Mouse (Mus musculus) fat pad, adult 2 months (tissue): ENCODE results near the gene Ephb2.

Experiments used
- DNase-seq: peaks from one replicate; pipeline ENCODE4 v3.0.0-alpha.2; 2011; ENCODE audit warnings: low read depth, low spot score; ENCODE audit errors: extremely low read depth

The Ephb2 gene

DNA sequence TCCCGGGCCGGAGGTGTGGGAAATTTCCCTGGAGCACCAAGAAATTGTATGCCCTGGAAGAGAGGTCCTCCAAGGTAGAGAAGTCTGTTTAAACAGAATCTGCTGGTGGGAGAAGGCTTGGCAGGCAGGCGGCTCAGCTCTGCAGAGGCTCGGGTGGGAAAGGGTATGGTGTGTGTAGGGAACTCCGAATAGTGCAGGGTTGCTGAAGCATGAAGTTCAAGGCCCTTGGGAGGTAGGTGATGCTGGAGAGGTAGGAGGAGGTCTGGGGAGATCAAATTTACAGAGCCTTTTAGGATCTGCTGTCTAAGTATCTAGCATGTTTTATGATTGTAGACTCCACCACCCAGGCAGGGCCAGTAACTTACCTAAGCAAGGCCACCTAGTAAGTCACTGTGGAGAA lies 130.7 kb downstream of the Ephb2 start:
- no peak for DNase-seq

DNA sequence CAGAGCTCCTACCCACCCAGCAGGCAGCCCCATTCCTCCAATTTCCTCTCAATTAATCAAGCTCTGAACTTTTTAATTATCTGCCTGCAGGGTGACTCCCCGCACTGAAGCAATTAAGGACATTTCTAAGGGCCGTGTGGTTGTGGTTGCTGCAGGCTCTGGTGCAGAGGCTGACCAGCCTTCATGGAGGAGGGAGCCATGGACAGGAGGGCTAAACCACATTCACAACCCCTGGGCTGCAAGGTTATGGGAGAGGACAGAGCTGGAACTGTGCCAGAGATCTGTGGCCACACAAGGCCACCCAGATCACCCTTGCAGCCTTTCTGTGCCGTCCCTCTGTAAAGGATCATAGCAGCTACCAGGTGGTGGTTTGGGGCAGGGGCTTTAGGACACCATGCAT lies 131.2 kb downstream of the Ephb2 start:
- no peak for DNase-seq

DNA sequence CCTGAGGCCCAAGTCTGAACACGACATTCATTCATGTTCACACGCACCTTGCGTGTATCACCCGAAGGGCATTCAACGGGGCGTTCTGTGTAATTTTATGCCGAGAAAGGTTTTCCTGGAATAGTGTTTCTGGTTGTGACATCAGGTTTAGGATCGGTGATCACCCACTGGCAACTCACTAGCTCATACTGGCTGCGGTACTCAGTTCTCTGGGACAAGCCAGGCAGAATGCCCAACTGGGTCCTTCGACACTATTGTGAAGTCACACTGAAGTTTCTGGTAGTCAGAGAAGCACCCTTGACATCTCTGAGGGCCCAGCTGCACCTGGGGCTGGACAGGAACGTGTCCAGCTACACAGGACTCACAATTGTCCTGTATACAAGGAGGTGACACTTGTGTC lies 132.4 kb downstream of the Ephb2 start:
- no peak for DNase-seq

DNA sequence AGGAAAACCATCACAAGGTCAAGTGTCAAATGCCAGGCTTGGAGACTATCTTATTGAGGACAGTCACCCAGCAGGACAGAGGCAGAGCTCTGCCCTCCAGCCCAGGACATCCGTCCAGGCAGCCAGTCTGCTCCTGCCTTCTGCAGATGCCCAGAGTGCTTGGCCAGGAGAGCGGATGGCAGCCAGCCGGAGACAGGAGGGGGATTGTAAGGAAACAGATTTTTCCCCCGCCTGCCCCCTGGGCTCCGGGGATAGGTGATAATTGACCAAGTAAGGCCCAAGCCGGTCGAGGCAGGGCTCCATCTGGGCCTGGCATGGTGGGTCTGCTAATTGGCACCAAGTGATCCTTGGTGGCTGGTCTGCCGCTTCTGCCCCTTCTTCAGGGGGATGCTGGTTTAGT lies 133.3 kb downstream of the Ephb2 start:
- no peak for DNase-seq

DNA sequence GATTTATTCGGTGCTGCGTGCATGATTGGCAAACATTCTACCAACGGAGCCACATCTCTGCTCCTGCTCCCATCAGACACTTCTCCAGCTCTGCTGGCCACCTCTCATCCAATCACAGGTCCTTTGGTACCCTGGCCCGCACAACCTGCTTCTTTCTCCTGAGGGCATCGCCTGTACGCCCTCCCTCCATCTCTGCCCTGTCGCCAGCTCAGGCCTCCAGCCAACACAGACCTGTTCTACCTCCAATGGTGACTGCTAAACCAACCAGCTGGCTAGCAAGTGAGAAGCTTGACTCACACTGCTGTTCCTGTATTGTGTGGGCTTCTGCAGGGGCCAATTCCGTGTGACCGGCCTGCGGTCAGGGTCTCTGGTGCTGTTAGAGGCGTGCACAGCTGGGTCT lies 134.6 kb downstream of the Ephb2 start:
- no peak for DNase-seq

DNA sequence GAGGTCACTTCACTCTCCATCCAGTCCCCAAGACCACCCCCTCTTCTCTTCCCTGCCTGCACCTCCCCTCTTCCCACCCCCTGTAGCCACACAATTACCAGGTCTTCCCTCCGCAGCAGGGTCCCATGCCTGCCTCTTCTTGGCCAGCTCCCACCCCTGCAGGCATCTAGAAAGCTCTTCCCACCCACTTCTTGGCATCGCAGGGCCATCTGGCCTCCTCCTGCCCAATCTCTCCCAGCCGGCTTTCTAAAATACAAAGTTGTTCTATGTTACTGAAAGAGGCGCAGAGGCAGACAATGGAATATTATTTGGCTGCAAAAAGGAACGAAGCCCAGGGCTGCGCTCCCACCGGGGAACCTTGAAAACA lies 136.7 kb downstream of the Ephb2 start:
- DNase-seq = no peak

DNA sequence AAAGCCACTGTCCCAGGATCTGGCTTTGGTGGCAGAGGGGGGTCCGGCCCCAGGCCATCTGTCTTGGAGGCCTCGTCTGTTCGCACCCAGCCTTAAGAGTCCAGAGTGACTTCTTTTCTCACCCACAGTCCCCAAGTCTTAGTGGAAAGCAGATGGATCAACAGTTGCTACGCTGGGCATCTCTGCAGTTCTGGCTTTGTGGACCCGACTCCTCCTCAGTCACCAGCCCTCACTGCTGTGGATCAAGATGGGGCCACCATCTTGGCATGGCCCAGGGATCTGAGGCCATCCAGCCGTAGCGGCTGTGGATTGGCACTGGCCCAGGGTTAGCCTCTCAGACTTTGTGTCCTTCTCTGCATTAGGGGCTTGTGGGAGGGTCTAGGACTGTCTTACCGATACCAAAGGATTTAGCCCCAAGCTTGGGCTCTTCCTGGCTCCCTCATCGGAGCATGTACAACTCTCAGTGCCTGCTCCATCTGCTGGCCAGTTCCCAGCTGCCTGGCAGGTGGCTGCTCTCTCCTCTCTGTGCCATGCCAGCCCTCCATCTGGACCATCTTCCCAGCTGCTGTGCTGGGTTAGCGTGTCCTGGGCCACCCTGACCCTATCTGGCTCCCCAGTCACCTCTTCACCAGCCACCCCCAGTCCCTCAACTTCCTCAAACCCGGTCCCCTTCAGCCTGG lies 137.2 kb downstream of the Ephb2 start:
- DNase-seq = no peak

DNA sequence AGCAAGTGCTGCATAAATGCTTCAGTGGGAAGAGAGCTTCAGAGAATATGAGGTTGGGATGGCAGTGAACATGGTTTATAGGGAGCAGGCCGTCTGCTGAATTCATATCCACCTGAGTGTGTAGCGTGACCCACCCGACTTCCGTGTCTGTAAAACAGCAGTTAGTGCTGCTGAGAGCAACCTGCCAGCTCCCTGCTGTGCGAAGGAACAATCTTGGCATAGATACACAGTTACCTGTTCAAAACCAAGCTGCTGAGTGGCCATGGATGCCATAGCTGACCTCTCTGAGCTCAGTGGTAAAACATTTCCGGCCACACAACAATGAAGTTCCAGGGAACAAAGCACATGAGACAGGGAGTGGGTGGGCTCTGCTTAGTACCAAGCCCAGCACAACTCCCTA lies 138.5 kb downstream of the Ephb2 start:
- DNase-seq = no peak

DNA sequence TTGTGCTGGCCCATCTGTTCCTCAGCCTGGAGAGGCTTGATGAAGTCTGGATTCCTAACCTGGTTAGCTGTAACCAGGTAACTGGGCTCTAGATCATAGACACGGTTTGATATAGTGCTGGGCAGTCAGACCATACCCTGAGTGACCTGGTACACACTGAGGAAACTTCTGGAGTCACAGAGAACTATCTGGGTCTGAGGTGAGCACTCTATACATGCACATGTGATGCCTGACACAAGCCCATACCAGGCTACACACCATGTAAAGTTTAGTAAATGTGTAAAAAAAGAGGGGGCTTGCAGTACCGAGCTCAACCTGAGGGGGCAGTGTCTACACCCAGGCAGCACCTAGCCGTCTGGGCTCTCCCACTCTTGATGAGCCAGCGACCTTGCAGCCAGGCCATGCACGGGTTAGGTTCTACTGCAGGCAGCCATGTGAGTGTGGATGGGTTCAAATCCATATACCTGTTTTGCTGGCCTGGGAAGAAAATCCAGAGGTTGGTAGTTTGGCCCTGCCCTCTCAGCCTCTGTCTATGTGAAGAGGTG lies 139.3 kb downstream of the Ephb2 start:
- DNase-seq = no peak

DNA sequence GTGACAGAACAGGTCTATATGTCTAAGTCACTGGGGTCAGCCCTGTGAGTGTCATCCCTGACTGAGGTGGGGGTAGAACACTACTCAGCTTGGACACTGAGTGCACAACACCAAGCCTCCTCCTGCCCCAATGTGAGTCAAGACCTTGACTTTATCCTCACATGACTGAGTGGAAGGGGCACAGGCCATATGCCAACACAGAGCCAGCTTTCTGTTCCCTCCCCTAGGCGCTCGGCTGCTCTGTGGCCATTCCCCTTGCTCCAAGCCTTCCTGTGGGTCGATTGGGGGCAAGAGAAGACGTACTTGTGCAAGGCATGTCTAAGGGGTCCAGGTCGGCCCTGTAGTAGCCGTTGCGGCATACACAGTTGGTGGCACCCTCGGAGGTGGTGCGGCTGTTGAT lies 140.1 kb downstream of the Ephb2 start:
- DNase-seq = no peak

DNA sequence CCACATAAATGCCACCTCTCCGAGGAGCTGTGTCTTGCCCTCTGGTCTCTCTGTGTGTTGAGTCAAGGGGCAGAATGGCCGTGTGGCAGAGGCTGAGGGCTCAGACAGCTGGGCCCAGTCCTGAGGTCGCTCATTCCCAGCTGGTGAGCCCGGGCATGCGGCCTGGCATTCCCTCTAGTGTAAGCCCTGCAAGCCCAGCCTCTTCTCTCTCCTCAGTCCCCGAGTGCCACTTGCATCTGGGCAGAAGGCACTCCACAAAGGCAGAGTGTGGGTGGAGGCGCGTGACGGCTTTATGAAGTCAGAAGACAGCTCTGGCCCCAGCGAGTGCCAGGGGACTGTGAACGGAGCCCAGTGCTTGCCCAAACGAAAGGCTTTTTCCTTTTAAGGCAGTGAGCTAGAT lies 145.8 kb downstream of the Ephb2 start:
- DNase-seq = no peak

DNA sequence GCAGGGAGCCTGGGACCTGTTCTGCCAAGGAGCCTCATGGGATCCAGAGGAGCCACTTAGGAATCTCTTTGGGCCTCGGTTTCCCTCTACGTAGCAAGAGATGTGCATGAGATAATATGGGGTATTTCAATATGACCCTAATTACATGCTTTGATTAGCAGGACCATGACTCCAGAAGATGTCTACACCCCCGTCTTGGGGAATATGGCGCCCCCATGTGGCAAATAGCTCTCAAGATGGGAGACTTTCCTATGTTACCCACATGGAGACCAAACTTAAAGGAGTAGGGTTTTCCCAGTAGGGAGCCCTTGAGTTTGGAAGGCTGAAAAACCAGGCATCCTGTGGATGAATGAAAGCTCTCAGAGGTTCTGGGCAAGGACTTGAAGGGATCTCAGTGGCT lies 147.7 kb downstream of the Ephb2 start:
- no peak for DNase-seq

DNA sequence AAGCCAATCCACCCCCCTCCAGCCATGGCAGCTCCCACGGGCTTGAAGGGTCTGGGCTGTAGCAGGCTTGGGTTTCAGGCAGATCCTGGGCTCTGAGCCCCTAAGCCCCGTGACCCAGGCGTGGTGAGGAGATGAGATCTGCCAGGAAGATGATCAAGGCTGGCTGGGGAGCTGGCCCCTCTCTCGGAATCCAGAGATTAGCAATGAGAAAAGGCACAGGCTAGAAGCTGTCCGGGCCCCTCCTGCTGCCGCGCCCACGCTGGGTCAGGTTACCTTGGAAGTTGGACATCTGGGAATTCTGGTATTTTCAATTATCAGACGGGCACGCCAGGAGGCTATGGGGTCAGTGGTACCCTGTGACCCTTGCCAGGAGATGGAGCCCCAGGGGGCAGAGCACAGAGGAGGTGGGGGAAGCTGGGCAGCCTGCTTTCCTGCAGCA lies 150.3 kb downstream of the Ephb2 start:
- no peak for DNase-seq

DNA sequence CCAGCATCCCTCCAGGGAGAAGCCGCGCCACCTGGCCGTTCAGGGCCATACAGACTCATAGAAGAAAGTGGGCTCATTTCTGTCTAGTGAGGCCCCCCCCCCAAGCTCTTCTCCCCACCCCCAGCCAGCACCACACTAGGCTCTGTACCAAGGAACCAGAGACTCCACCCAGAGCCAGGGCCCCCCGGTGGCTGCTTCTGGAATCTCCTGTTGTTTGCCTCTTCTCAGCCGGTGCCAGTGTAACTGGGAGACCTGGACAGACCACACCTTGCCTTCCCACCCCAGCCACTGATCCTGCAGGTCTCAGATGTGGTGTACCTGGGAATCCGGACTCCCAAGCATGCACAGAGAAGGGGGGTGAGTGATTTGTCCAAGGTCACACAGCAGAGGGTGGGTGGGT lies 151.3 kb downstream of the Ephb2 start:
- DNase-seq = no peak

DNA sequence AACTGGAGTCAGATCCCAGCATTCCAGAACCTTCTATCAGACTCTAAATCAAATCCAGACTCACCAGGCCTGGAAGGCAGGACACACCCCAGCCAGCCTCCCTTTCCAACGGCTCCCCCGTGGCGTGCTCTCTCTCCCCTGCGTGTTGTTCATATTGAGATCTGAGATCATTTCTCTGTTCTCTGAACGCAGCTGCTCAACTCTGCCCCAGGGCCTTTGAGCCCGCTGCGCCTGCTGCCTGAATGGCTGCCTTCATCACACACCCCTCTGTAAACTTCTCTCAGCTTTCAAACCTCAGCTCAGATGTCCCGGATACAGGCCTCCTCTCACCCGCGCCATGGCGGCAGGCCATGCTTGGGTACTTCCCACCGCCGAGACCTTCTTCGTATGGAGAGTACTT lies 155.1 kb downstream of the Ephb2 start:
- DNase-seq = no peak

DNA sequence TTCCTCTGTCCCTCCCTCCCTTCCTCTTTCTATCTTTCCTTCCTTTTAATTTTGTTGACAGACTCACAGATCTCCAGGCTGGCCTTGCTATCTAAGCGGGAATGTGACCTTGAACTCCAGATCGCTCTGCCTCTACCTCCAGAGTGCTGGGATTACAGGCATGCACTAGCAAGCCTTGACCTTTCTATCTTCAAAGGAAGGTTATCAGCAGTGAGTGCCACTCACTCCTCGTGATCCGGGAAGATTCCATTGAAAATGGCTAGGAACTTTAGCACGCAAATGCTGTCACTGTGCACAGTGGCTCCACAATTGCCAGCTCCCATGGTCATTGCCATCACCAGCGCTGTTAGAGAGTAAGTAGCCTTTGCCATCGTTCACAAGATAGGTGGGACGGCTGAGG lies 156.6 kb downstream of the Ephb2 start:
- DNase-seq = no peak

DNA sequence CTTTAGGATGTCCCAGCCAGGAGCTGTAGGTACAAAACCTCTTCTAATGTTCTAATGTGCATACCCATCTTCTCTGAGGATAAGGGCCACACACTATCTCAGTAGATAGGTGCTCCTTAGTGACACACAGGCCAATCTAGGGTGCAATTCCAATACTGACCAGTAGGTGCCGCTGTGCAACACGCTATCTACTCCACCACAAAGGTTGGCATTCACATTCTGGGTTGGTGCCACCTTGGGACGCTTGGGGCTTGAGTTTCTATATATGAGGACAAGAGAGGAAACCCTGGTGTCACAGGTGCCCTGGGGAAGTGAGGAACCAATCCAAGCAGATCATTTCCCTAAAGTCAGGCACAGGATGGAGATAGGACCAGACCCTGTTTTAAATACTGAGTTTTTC lies 157.3 kb downstream of the Ephb2 start:
- no peak for DNase-seq

DNA sequence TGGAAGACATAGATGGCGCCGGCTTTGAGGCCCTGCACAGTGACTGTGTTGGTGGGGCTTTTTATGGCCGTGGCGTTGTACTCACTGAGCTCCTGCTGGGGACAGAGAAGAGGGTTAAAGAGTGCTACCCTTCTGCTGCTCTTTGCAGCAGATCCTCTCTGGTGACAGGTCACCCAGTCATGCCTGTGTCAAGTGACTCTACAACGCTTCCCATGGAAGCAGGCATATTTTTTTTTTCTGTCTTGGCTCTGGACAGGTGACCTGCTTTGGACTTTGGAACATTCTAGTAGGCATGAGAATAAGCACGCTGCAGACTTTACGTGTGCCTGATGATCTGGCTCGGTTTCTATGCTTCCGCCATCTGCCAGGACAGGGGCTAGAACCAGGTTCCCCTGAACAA lies 160.3 kb downstream of the Ephb2 start:
- no peak for DNase-seq

DNA sequence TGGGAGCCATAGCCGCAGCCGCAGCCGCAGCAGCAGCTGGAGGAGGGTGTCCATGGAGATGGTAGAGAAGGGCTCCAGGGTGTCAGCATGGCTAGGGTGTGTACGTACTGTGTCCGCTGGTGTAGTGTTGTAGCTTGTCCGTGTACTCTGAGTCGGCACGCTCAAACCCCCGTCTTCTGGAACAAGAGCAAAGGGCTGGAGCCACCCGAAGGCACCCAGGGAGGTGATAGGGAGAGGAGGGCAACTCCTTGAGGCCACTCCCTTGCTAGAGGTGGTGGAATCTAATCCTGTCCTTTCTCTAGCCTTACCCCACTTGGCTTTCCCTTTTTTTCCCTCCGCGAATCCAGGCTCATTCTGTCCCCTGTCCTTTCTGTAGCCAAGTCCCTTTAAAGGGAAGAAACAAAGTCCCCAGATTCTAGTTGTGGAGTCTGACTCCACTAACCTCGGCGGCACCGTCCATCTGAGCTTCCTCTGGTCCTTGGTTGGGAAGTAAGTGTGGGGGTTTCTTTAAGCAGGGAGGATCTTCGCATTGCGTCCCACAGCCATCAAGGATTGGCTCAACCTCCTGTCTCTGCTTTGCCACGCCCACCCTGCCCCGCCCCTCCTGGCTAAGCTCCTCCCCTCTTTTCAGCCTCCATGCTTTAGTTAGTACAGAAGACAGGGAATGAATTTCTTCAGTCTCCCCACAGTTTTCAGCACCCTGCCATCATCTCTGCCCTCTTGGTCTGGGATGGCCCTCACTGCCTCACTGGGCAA lies 163.3 kb downstream of the Ephb2 start:
- DNase-seq = no peak

DNA sequence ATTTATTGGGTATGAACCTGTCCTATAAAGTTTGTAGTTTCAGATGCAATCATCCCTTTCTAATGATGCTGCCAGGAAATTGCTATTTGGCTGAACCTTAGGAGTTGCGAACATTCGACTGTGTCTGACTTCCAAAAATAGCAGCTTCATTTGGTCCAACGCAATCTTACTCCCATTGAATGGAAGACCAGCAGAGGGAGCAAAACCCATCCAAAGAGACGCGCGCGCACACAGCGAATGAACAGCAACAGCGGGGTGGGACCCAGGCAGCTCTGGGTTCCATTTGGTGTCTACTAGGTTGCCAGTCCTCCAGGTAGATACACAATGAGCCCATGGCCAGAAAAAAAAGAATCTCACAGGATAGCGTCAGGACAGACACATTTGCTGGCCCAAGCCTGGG lies 168.0 kb downstream of the Ephb2 start:
- DNase-seq = no peak

DNA sequence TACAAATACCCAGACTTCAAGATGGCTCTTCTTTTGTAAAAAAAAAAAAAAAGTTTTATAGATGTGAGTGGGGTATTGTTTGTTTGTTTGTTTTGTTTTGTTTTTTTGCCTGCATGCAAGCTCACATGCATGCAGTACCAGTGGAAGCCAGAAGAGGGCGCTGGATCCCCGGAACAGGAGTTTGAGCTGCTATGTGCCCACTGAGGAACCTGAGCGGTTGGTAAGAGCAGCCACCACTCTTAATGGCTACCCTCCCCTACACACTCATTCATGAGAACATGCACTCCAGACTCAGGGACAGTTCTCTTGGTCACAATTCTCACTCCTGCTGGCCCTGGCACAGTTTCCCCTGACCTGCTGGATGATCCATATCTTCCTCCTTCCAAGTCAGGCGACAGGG lies 169.8 kb downstream of the Ephb2 start:
- DNase-seq = no peak

DNA sequence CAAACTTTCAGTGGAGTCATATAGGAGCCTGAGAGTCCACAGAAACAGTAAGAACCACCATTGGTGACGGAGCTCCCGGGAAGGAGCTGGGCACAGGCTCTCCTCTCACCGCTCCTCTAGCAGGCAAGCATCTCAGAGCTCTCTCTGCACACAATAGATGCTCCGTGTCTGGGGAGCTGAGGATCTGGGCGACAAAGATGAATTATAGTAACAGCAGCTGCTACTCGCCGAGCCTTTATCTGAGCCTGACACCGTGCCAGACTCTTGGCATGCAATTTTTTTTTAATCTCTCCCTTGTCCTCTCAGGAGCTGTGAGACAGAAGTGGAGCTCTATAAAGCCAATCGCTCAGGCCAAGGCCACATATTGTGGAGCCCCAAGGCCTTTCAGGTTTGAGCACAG lies 170.7 kb downstream of the Ephb2 start:
- DNase-seq = no peak

DNA sequence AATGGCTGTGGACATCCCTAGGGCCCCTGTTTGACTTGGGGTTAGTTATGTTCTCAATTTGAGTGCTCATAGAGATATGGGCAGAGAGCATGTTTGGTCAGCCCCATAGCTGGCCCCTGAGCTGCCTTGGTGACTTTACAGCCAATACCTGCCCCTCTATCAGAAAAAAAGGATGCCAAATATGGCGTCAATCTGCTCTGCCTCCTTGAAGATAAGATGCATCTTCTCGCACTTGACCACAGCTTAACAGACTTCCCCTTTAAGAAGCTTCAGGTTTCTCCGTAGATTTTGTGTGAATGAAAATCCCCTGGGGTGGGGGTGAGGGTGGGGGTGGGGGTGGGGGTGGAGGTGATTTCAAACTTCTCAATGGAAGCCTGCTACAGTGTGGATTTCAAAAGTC lies 177.9 kb downstream of the Ephb2 start:
- DNase-seq = no peak
